Mouse (Mus musculus): ENCODE measurements around the gene Cpne1. TPM values are rescaled to one million over a fixed set of nuclear protein-coding genes. Genes with fewer than 3 reads are reported as not detected.
"Not testable (repeated sequence)": the region's sequence is repeated elsewhere in the genome, so short reads cannot be mapped to it uniquely, and the experiment has no call there.

The Cpne1 gene
- polyA plus RNA-seq, 1 experiment from 2014 or later: 32.0 TPM

- no peak overlapping the region for H3K4me3 ChIP-seq
- H3K9me3 ChIP-seq: no peaks in the 10 kb centered on the region; the same call in 1 of the 2 replicates
- ATAC-seq (ENCODE audit: low FRiP score): no peak
- no peaks in the 10 kb centered on the region for H3K4me1 ChIP-seq (replicated peaks)
- no peaks in the 10 kb centered on the region for H3K27me3 ChIP-seq
- H3K4me2 ChIP-seq: no peak overlapping the region
- no peak overlapping the region for H3K9ac ChIP-seq
- H3K27ac ChIP-seq: no peak overlapping the region
- peaks cover 49% of the 10 kb centered on the region for H3K36me3 ChIP-seq
- WGBS: 95% methylated on average over 5 of the region's 5 CpGs
These were observed 12.0 kb upstream of the Cpne1 start for GRCm38 (mm10) chr2:156123731-156124130.

DNA sequence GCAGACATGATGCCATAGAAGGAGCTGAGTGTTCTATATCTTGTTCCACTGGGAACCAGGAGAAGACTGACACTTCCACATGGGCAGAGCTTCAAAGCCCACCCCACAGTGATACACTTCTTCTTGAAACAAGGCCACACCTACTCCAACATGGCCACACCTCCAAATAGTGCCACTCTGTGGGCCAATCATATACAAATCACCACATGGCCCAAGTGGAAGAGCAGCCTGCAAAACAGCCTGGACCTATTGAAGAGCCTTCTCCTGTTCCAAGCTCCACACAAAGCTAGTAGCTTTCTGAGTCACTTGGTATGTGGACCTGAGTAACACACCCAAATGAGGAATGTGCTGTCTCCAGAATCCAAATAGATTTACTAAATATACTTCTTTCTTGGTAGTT lies 7.8 kb upstream of the Cpne1 start:
- H3K4me3 ChIP-seq: no peak overlapping the region
- no peak for ATAC-seq (ENCODE audit: low FRiP score)
- H3K4me1 ChIP-seq (replicated peaks): no peaks in the 10 kb centered on the region
- no peak overlapping the region for H3K4me2 ChIP-seq
- H3K27me3 ChIP-seq: no peaks in the 10 kb centered on the region
- no peak overlapping the region for H3K27ac ChIP-seq
- no peak overlapping the region for H3K9ac ChIP-seq
- peaks cover 18% of the 10 kb centered on the region for H3K36me3 ChIP-seq
- H3K9me3 ChIP-seq: no peaks in the 10 kb centered on the region; the same call in 1 of the 2 replicates

GRCm38 (mm10) chr2:156112080-156112423 lies 287 bp upstream of the Cpne1 start:
- H3K27me3 ChIP-seq; H3K9me3 ChIP-seq; H3K36me3 ChIP-seq; ATAC-seq (ENCODE audit: low FRiP score): not testable (repeated sequence)
- H3K4me2 ChIP-seq: peak overlapping the region; percentile 49
- peaks cover 17% of the 10 kb centered on the region for H3K4me1 ChIP-seq (replicated peaks)
- 28% methylated on average over 5 of the region's 5 CpGs for WGBS
- H3K4me3 ChIP-seq: peak overlapping the region; percentile 99
- peak overlapping the region; percentile 94 for H3K27ac ChIP-seq
- H3K9ac ChIP-seq: peak overlapping the region; percentile 96

- H3K4me3 ChIP-seq: peak overlapping the region; percentile 99
- H3K4me2 ChIP-seq: peak overlapping the region; percentile 71
- H3K4me1 ChIP-seq (replicated peaks): peaks cover 24% of the 10 kb centered on the region
- H3K27ac ChIP-seq: peak overlapping the region; percentile 94
- H3K9ac ChIP-seq: peak overlapping the region; percentile 96
- WGBS: 2% methylated on average over 16 of the region's 16 CpGs
- H3K27me3 ChIP-seq: no peaks in the 10 kb centered on the region
- peak; percentile 74 for ATAC-seq (ENCODE audit: low FRiP score)
- no peaks in the 10 kb centered on the region for H3K9me3 ChIP-seq
- no peaks in the 10 kb centered on the region for H3K36me3 ChIP-seq
These were observed 973 bp downstream of the Cpne1 start for GRCm38 (mm10) chr2:156110627-156111357.

- peaks cover 24% of the 10 kb centered on the region for H3K36me3 ChIP-seq
- no peaks in the 10 kb centered on the region for H3K27me3 ChIP-seq
- H3K4me3 ChIP-seq: no peak overlapping the region
- no peak for ATAC-seq (ENCODE audit: low FRiP score)
- no peak overlapping the region for H3K27ac ChIP-seq
- H3K4me1 ChIP-seq (replicated peaks): peaks cover 26% of the 10 kb centered on the region
- H3K4me2 ChIP-seq: no peak overlapping the region
- H3K9me3 ChIP-seq: no peaks in the 10 kb centered on the region
- no peak overlapping the region for H3K9ac ChIP-seq
- WGBS: 84% methylated on average over 5 of the region's 5 CpGs
These were observed 19.8 kb downstream of the Cpne1 start for GRCm38 (mm10) chr2:156091926-156092325.

DNA sequence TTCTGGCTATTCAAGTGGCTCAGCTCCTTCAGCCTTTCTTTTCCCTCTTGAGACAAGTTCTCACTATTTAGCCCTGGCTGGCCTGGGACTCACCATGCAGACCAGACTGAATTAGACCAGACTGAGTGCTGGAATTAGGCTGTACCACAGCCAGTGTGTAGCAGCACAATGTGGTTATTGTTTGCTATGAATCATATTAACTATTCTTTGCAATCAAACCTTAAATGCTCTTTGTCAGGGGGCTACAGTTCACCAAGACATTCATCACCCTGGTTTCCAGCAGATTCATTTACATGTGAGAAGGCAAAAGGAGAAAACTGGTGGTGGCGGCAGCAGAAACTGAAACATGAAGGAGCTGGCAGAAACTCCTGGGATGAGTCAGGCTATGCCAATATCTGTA lies 22.0 kb downstream of the Cpne1 start:
- ATAC-seq (ENCODE audit: low FRiP score): peak; percentile 61; the same call in 1 of the 2 replicates
- Histone ChIP-seq H3K36me3 (peaks cover 6% of the 10 kb centered on the region), H3K27ac (no peak overlapping the region; the same call in 1 of the 2 replicates), H3K4me3 (no peak overlapping the region), H3K9me3 (no peaks in the 10 kb centered on the region), H3K27me3 (no peaks in the 10 kb centered on the region), H3K4me2 (no peak overlapping the region), H3K4me1 (replicated peaks) (peaks cover 26% of the 10 kb centered on the region), H3K9ac (no peak overlapping the region)
- 41% methylated on average over 1 of the region's 1 CpGs for WGBS

GRCm38 (mm10) chr2:156087391-156088110 lies 24.2 kb downstream of the Cpne1 start:
- Histone ChIP-seq H3K36me3 (peaks cover 6% of the 10 kb centered on the region), H3K9ac (no peak overlapping the region), H3K9me3 (no peaks in the 10 kb centered on the region), H3K4me3 (no peak overlapping the region), H3K27me3 (no peaks in the 10 kb centered on the region), H3K27ac (no peak overlapping the region), H3K4me2 (no peak overlapping the region), H3K4me1 (replicated peaks) (peaks cover 30% of the 10 kb centered on the region)
- ATAC-seq (ENCODE audit: low FRiP score): no peak
- 92% methylated on average over 7 of the region's 7 CpGs for WGBS

- ATAC-seq (ENCODE audit: low FRiP score): no peak
- Histone ChIP-seq H3K4me2 (no peak overlapping the region), H3K4me1 (replicated peaks) (peaks cover 25% of the 10 kb centered on the region), H3K27ac (no peak overlapping the region), H3K9me3 (no peaks in the 10 kb centered on the region), H3K36me3 (peaks cover 1% of the 10 kb centered on the region), H3K4me3 (no peak overlapping the region), H3K9ac (no peak overlapping the region), H3K27me3 (no peaks in the 10 kb centered on the region)
- 95% methylated on average over 3 of the region's 3 CpGs for WGBS
These were observed 27.2 kb downstream of the Cpne1 start for GRCm38 (mm10) chr2:156084541-156084940.

- peaks cover 23% of the 10 kb centered on the region for H3K4me1 ChIP-seq (replicated peaks)
These were observed 31.4 kb downstream of the Cpne1 start for GRCm38 (mm10) chr2:156080391-156080790.

GRCm38 (mm10) chr2:156079674-156080073 lies 32.1 kb downstream of the Cpne1 start:
- Histone ChIP-seq H3K4me2 (no peak overlapping the region), H3K9ac (no peak overlapping the region), H3K27ac (peak overlapping the region; percentile 19), H3K9me3 (no peaks in the 10 kb centered on the region), H3K36me3 (peaks cover 47% of the 10 kb centered on the region), H3K27me3 (no peaks in the 10 kb centered on the region), H3K4me3 (no peak overlapping the region), H3K4me1 (replicated peaks) (peaks cover 23% of the 10 kb centered on the region; the same call in 1 of the 2 replicates)
- ATAC-seq (ENCODE audit: low FRiP score): no peak
- WGBS: 45% methylated on average over 4 of the region's 4 CpGs

More at GRCm38 (mm10) chr2:156080391-156080790, 31.4 kb downstream of the Cpne1 start:
- Histone ChIP-seq H3K27ac (peak overlapping the region; percentile 19), H3K9me3 (no peaks in the 10 kb centered on the region), H3K27me3 (no peaks in the 10 kb centered on the region), H3K36me3 (peaks cover 39% of the 10 kb centered on the region), H3K4me2 (no peak overlapping the region), H3K9ac (no peak overlapping the region), H3K4me3 (no peak overlapping the region)
- WGBS: 88% methylated on average over 7 of the region's 7 CpGs
- no peak for ATAC-seq (ENCODE audit: low FRiP score)

DNA sequence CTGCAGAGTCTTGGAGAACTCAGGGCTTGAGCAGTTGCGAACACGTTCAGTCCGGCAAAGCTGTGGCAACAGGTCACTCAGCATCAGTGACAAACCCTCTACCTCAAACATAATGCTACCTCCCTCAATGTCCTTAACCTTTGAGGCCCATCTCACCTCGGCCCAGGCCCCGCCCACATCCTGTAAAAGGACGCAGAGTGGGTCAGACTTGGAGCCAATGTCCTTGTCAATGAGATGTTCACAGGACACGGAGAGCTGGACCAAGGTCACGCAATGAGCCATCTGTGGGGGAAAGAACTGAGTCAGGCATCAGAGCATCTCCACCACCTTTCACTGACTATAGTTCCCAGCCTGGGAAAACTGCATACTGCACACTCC lies 32.6 kb downstream of the Cpne1 start:
- H3K9ac ChIP-seq: no peak overlapping the region
- 91% methylated on average over 8 of the region's 8 CpGs for WGBS
- no peaks in the 10 kb centered on the region for H3K27me3 ChIP-seq
- peaks cover 52% of the 10 kb centered on the region for H3K36me3 ChIP-seq
- no peak overlapping the region for H3K4me2 ChIP-seq
- H3K27ac ChIP-seq: no peak overlapping the region; the same call in 1 of the 2 replicates
- no peak for ATAC-seq (ENCODE audit: low FRiP score)
- peaks cover 23% of the 10 kb centered on the region; the same call in 1 of the 2 replicates for H3K4me1 ChIP-seq (replicated peaks)
- H3K9me3 ChIP-seq: no peaks in the 10 kb centered on the region
- no peak overlapping the region for H3K4me3 ChIP-seq

- WGBS: 92% methylated on average over 16 of the region's 16 CpGs
- no peak for ATAC-seq (ENCODE audit: low FRiP score)
These were observed 33.2 kb downstream of the Cpne1 start for GRCm38 (mm10) chr2:156078421-156079182.

More at GRCm38 (mm10) chr2:156078421-156079182, 33.2 kb downstream of the Cpne1 start:
- no peaks in the 10 kb centered on the region for H3K9me3 ChIP-seq
- no peak overlapping the region for H3K9ac ChIP-seq
- H3K4me1 ChIP-seq (replicated peaks): peaks cover 23% of the 10 kb centered on the region; the same call in 1 of the 2 replicates
- H3K4me3 ChIP-seq: no peak overlapping the region
- H3K36me3 ChIP-seq: peaks cover 57% of the 10 kb centered on the region
- H3K4me2 ChIP-seq: no peak overlapping the region
- no peak overlapping the region for H3K27ac ChIP-seq
- H3K27me3 ChIP-seq: no peaks in the 10 kb centered on the region

All from hindbrain, embryonic 13.5 days (tissue).